Mouse (Mus musculus): ENCODE data around the gene Plvap. TPM values are rescaled to one million over a fixed set of nuclear protein-coding genes. Genes with fewer than 3 reads are reported as not detected.
A peak's percentile ranks its signal among the peaks of the same experiment; 100 is the strongest.

Gene Plvap
- polyA plus RNA-seq, 1 experiment from 2014 or later: 24.3 TPM

- WGBS (ENCODE audit: insufficient replicate concordance): 6% methylated on average over 57 of the region's 58 CpGs
- ATAC-seq (ENCODE audit: low read depth): peak; percentile 24; the same call in 1 of the 2 replicates
- Histone ChIP-seq H3K4me3 (replicated peaks) (peak within 1 kb of the TSS; percentile 65), H3K4me1 (replicated peaks) (peaks cover 64% of the 10 kb centered on the region), H3K9me3 (replicated peaks) (no peaks in the 10 kb centered on the region), H3K27ac (no peak within 1 kb of the TSS), H3K4me2 (peak within 1 kb of the TSS; percentile 87), H3K27me3 (peaks cover 21% of the 10 kb centered on the region), H3K9ac (peak within 1 kb of the TSS; percentile 74), H3K36me3 (peaks cover 7% of the 10 kb centered on the region)
- DNase-seq: peak; percentile 57
Observed at GRCm38 (mm10) chr8:71485142-71486135, 26.1 kb downstream of the Plvap start, which contains the start of gene Ano8. TSS of gene Ano8 (minus strand) at chr8:71485963.

DNA sequence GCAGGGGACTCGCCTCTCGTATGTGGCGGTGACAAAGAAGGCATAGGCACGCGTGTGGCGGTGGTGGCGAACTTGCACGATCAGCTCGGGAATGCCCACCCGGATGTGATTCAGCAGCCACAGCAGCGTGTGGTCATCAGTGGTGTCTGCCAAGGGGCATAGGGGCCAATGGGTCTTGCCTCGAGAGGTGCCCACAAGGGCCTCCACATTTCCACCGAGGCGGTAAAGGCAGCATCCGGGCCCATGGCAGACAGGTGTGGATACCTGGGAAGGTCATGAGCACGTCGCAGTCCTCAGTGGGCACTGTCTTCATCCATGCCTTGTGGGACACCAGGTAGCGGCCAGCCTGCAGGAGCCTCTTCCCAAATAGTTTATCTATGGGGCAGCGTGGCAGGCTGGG, 26.8 kb downstream of the Plvap start:
- H3K9me3 ChIP-seq (replicated peaks): no peaks in the 10 kb centered on the region
- no peak overlapping the region for H3K9ac ChIP-seq
- DNase-seq (no peak), ATAC-seq (ENCODE audit: low read depth) (no peak)
- H3K27me3 ChIP-seq: peaks cover 23% of the 10 kb centered on the region
- peak overlapping the region; percentile 87 for H3K4me2 ChIP-seq
- H3K27ac ChIP-seq: no peak overlapping the region
- 0 out of 2 replicates have a peak overlapping the region, but pooled peaks have one; percentile 65 for H3K4me3 ChIP-seq (replicated peaks)
- no peaks in the 10 kb centered on the region; the same call in 1 of the 2 replicates for H3K36me3 ChIP-seq
- H3K4me1 ChIP-seq (replicated peaks): peaks cover 64% of the 10 kb centered on the region
- 85% methylated on average over 19 of the region's 19 CpGs for WGBS (ENCODE audit: insufficient replicate concordance)

DNA sequence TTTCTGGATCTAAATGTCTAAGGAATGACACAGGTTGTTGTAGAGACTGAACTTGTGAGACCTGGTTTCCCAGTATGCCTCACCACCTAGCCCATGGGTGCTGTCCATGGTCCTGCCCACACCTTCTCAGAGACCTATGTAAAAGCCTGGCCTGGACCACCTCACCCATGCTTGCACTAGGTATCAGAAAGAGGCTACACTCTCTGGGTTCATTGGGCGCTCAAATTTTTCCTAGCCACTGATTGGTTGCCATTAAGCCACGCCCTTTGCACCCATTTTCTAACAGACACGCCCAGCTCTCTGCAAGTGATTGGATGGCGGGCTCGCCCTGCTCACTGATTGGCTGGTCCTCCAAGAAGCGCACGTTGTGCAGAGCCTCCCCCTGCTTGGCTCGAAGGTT, 27.6 kb downstream of the Plvap start:
- WGBS (ENCODE audit: insufficient replicate concordance): 44% methylated on average over 8 of the region's 8 CpGs
- Histone ChIP-seq H3K36me3 (no peaks in the 10 kb centered on the region), H3K4me1 (replicated peaks) (peaks cover 61% of the 10 kb centered on the region), H3K27ac (no peak overlapping the region), H3K4me2 (no peak overlapping the region), H3K4me3 (replicated peaks) (no peak overlapping the region), H3K9ac (no peak overlapping the region), H3K9me3 (replicated peaks) (no peaks in the 10 kb centered on the region), H3K27me3 (peaks cover 23% of the 10 kb centered on the region)
- DNase-seq: peak; percentile 65
- ATAC-seq (ENCODE audit: low read depth): no peak

DNA sequence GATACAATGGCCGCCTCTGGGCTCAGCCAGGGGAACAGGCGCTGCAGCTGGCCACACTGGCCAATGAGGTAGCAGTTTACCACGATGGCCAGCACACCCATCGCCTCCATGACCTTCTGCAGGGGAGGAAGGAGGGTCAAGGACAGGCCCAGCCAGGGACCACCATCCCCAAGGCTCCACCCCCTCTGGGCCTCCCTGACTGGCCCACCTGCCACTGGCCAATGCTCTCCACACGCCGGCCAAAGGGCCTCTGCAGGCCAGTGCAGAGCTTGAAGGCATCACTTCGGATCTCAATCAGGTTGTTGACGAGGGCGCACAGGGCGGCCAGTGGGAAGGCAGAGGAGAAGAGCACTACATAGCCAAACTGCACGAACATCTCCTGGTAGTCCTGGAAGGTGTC, 32.6 kb downstream of the Plvap start:
- Histone ChIP-seq H3K4me3 (replicated peaks) (no peak overlapping the region), H3K27ac (no peak overlapping the region), H3K27me3 (peaks cover 40% of the 10 kb centered on the region), H3K4me1 (replicated peaks) (peaks cover 48% of the 10 kb centered on the region), H3K36me3 (peaks cover 14% of the 10 kb centered on the region), H3K9ac (no peak overlapping the region), H3K9me3 (replicated peaks) (no peaks in the 10 kb centered on the region), H3K4me2 (no peak overlapping the region)
- no peak for ATAC-seq (ENCODE audit: low read depth)
- no peak for DNase-seq
- 71% methylated on average over 11 of the region's 11 CpGs for WGBS (ENCODE audit: insufficient replicate concordance)

DNA sequence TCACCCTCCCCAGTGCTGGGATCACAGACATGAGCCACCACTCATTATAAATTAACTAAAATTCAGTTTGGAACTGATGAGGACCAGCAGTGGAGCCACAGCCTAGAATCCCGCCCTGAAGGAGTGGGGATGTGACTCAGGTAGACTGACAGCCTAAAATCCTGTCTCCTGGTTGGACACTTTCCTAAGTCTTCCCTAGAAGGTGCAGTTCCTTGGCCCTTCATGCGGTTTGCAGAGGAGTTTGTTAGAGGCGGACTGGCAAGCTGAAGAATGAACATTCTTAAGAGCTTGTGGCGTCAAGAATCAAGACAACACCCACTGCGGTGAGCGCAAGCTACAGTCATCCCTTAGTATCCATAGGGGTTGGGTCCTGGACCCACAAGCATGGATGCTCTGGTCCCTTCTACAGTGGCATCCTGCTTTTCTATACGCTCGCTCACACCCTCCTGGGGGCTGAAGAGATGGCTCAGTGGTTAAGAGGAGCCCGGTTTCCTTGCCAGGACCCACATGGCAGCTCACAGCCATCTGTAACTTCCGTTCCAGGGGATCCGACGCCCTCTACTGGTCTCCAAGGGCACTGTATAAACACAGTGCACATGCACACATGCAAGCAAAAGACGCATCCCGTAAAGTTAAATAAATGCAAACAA, 34.2 kb downstream of the Plvap start:
- peak overlapping the region; percentile 78; the same call in 1 of the 2 replicates for H3K9ac ChIP-seq
- peak overlapping the region; percentile 92 for H3K4me2 ChIP-seq
- H3K4me3 ChIP-seq (replicated peaks): peak overlapping the region; percentile 71
- H3K4me1 ChIP-seq (replicated peaks): peaks cover 45% of the 10 kb centered on the region
- WGBS (ENCODE audit: insufficient replicate concordance): 38% methylated on average over 14 of the region's 14 CpGs
- no peak for ATAC-seq (ENCODE audit: low read depth)
- DNase-seq: no peak
- H3K27me3 ChIP-seq: peaks cover 37% of the 10 kb centered on the region
- peaks cover 31% of the 10 kb centered on the region for H3K36me3 ChIP-seq
- H3K9me3 ChIP-seq (replicated peaks): no peaks in the 10 kb centered on the region
- H3K27ac ChIP-seq: 0 out of 2 replicates have a peak overlapping the region, but pooled peaks have one; percentile 82

GRCm38 (mm10) chr8:71476099-71476940, 35.2 kb downstream of the Plvap start:
- ATAC-seq (ENCODE audit: low read depth): peak; percentile 76
- peaks cover 28% of the 10 kb centered on the region for H3K27me3 ChIP-seq
- H3K27ac ChIP-seq: peak overlapping the region; percentile 82
- under 1% methylated on average over 120 of the region's 121 CpGs for WGBS (ENCODE audit: insufficient replicate concordance)
- H3K4me2 ChIP-seq: peak overlapping the region; percentile 92
- DNase-seq: peak; percentile 69
- H3K9me3 ChIP-seq (replicated peaks): no peaks in the 10 kb centered on the region
- H3K36me3 ChIP-seq: peaks cover 41% of the 10 kb centered on the region
- H3K4me3 ChIP-seq (replicated peaks): peak overlapping the region; percentile 71
- H3K9ac ChIP-seq: peak overlapping the region; percentile 78
- peaks cover 45% of the 10 kb centered on the region for H3K4me1 ChIP-seq (replicated peaks)

DNA sequence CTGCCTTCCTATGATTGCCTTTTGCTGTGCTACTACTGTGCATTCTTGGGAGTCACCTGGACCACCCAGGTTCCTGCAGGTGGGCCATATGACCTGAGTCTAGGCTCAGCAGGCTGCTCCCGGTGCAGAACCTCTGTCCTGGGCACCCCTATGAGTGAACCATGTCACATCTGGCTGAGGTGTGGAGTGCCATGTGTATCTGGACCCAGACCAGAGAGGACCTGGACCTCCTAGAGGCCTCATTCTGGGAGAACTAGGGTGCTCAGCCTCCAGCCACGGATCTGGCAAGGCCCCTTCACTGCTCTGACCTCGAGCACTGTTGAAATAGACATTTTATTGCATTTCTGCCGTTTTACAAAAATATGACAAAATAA, 35.9 kb downstream of the Plvap start:
- DNase-seq (no peak), ATAC-seq (ENCODE audit: low read depth) (no peak)
- 36% methylated on average over 4 of the region's 4 CpGs for WGBS (ENCODE audit: insufficient replicate concordance)
- Histone ChIP-seq H3K4me3 (replicated peaks) (peak overlapping the region; percentile 71), H3K4me2 (peak overlapping the region; percentile 92), H3K27me3 (peaks cover 22% of the 10 kb centered on the region), H3K36me3 (peaks cover 47% of the 10 kb centered on the region), H3K9me3 (replicated peaks) (no peaks in the 10 kb centered on the region), H3K9ac (peak overlapping the region; percentile 78), H3K4me1 (replicated peaks) (peaks cover 44% of the 10 kb centered on the region), H3K27ac (peak overlapping the region; percentile 82)

- peak overlapping the region; percentile 82; the same call in 1 of the 2 replicates for H3K27ac ChIP-seq
- 92% methylated on average over 25 of the region's 25 CpGs for WGBS (ENCODE audit: insufficient replicate concordance)
- DNase-seq: no peak
- peak overlapping the region; percentile 92 for H3K4me2 ChIP-seq
- peaks cover 50% of the 10 kb centered on the region for H3K36me3 ChIP-seq
- peaks cover 17% of the 10 kb centered on the region; the same call in 1 of the 2 replicates for H3K27me3 ChIP-seq
- peaks cover 44% of the 10 kb centered on the region for H3K4me1 ChIP-seq (replicated peaks)
- H3K4me3 ChIP-seq (replicated peaks): no peak overlapping the region
- no peak for ATAC-seq (ENCODE audit: low read depth)
- no peak overlapping the region; the same call in 1 of the 2 replicates for H3K9ac ChIP-seq
- H3K9me3 ChIP-seq (replicated peaks): no peaks in the 10 kb centered on the region
Observed at GRCm38 (mm10) chr8:71474785-71475701, 36.5 kb downstream of the Plvap start.

- H3K4me3 ChIP-seq (replicated peaks): no peak overlapping the region
- ATAC-seq (ENCODE audit: low read depth) (no peak), DNase-seq (no peak)
- peaks cover 44% of the 10 kb centered on the region for H3K4me1 ChIP-seq (replicated peaks)
- 91% methylated on average over 18 of the region's 18 CpGs for WGBS (ENCODE audit: insufficient replicate concordance)
- H3K36me3 ChIP-seq: peaks cover 50% of the 10 kb centered on the region
- H3K4me2 ChIP-seq: no peak overlapping the region
- H3K27ac ChIP-seq: no peak overlapping the region
- H3K9ac ChIP-seq: no peak overlapping the region
- H3K27me3 ChIP-seq: peaks cover 17% of the 10 kb centered on the region; the same call in 1 of the 2 replicates
- no peaks in the 10 kb centered on the region for H3K9me3 ChIP-seq (replicated peaks)
Observed at GRCm38 (mm10) chr8:71474344-71474743, 37.2 kb downstream of the Plvap start.

All from liver, embryonic 13.5 days (tissue).